Mouse (Mus musculus) ES-Bruce4 (cell line): ENCODE results near the gene Vezf1.

Experiments used
- EP300 ChIP-seq: IDR thresholded peaks from 2 replicates; pipeline ENCODE4 v1.6.1; 2011; ENCODE audit warnings: low read depth, low read length; ENCODE audit not compliant: insufficient read depth
- POLR2A ChIP-seq: IDR thresholded peaks from one replicate; pipeline ENCODE4 v1.8.1; 2011; ENCODE audit warnings: low read length; ENCODE audit not compliant: insufficient read depth

DNA sequence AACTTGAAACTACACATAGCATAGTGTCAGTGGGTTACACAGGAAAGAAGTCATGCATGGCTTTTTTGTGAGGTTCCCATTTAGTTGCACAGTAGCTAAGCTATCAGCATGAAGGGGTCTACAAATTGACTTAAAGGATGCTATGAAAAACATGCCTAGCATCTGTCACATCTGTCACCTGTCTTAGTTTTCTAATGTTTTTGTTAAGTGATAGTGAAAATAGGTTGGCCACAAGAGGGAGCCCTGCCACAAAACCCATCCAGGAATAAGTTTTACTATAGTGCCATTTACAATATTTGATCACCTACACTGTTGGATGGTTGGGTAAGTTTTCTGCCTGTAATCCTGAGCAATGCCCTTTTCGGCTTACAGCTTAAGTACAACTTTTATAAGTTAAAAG lies 13.5 kb upstream of the Vezf1 start:
- no peak for TF ChIP-seq EP300
- TF ChIP-seq POLR2A: no peak
